Mouse (Mus musculus): Measurements from ENCODE around the gene Ranbp2.

Gene Ranbp2

GRCm38 (mm10) chr10:58446384-58447279 is at the start of gene Ranbp2:
TSS of gene Ranbp2 (plus strand) at chr10:58446920.
- DNase-seq = peak; percentile 99

- DNase-seq = no peak
Measured at GRCm38 (mm10) chr10:58398941-58399340, 47.8 kb upstream of the Ranbp2 start.

- peak; percentile 60 for DNase-seq
Measured at GRCm38 (mm10) chr10:58401838-58402237, 44.9 kb upstream of the Ranbp2 start.

- DNase-seq = no peak
Measured at GRCm38 (mm10) chr10:58404639-58405038, 42.1 kb upstream of the Ranbp2 start.

- no peak for DNase-seq
Measured at GRCm38 (mm10) chr10:58405285-58405948, 41.3 kb upstream of the Ranbp2 start.

GRCm38 (mm10) chr10:58405949-58406305 is 40.8 kb upstream of the Ranbp2 start:
- DNase-seq = no peak

GRCm38 (mm10) chr10:58412331-58412730 is 34.4 kb upstream of the Ranbp2 start:
- no peak for DNase-seq

- DNase-seq = no peak
Measured at GRCm38 (mm10) chr10:58412852-58413251, 33.9 kb upstream of the Ranbp2 start.

GRCm38 (mm10) chr10:58416702-58417101 is 30.0 kb upstream of the Ranbp2 start:
- DNase-seq = no peak

GRCm38 (mm10) chr10:58418290-58418971 is 28.3 kb upstream of the Ranbp2 start:
- DNase-seq = no peak

GRCm38 (mm10) chr10:58427930-58428329 is 18.8 kb upstream of the Ranbp2 start:
- no peak for DNase-seq

- DNase-seq = no peak
Measured at GRCm38 (mm10) chr10:58445850-58446249, 870 bp upstream of the Ranbp2 start.

GRCm38 (mm10) chr10:58447280-58447781 is 611 bp downstream of the Ranbp2 start:
- no peak for DNase-seq

- DNase-seq = no peak
Measured at GRCm38 (mm10) chr10:58451575-58451974, 4.9 kb downstream of the Ranbp2 start.

GRCm38 (mm10) chr10:58452185-58452584 is 5.5 kb downstream of the Ranbp2 start:
- no peak for DNase-seq

GRCm38 (mm10) chr10:58459896-58460295 is 13.2 kb downstream of the Ranbp2 start:
- DNase-seq = no peak

- no peak for DNase-seq
Measured at GRCm38 (mm10) chr10:58477086-58477755, 30.5 kb downstream of the Ranbp2 start.

- DNase-seq = no peak
Measured at GRCm38 (mm10) chr10:58478071-58478578, 31.4 kb downstream of the Ranbp2 start.

GRCm38 (mm10) chr10:58479954-58480490 is 33.3 kb downstream of the Ranbp2 start:
- DNase-seq = no peak

GRCm38 (mm10) chr10:58491031-58491430 is 44.3 kb downstream of the Ranbp2 start:
- no peak for DNase-seq

GRCm38 (mm10) chr10:58495637-58496036 is 48.9 kb downstream of the Ranbp2 start:
- no peak for DNase-seq

GRCm38 (mm10) chr10:58496732-58497131 is 50.0 kb downstream of the Ranbp2 start:
- DNase-seq = no peak
